Mouse (Mus musculus) heart, embryonic 14.5 days (tissue): Measurements from ENCODE around the gene Tet3. TPM values are rescaled to one million over a fixed set of nuclear protein-coding genes. Genes with fewer than 3 reads are reported as not detected.
"Not testable (repeated sequence)": the region's sequence is repeated elsewhere in the genome, so short reads cannot be mapped to it uniquely, and the experiment has no call there.

Experiments used
- ATAC-seq: fragments of 200-750 bp; cut with Nextera tagmentation; 2 replicates; pipeline ENCODE4 v1.8.0; 2017; ENCODE audit warnings: low read depth, moderate TSS enrichment; ENCODE audit not compliant: insufficient number of reproducible peaks, insufficient read depth, low FRiP score
- H3K27ac ChIP-seq, 2 experiments: fragments of 200-500 bp in 1 of 2; fragments of 300-500 bp in 1 of 2; sonication (generic) in 1 of 2; replicated peaks in 1 of 2; 2 replicates each; pipeline ENCODE4 v1.5.1; 2012 to 2014; ENCODE audit warnings: low read depth in 2 of 2, low read length in 2 of 2, control low read depth in 1 of 2, mild to moderate bottlenecking in 1 of 2, mixed read lengths in 1 of 2; ENCODE audit not compliant: control insufficient read depth in 1 of 2, insufficient read depth in 1 of 2
- H3K27me3 ChIP-seq: fragments of 300-500 bp; sonication (generic); 2 replicates; pipeline ENCODE4 v1.6.1; 2014; ENCODE audit warnings: mild to moderate bottlenecking, low read length, control low read depth; ENCODE audit not compliant: control insufficient read depth, insufficient read depth
- H3K36me3 ChIP-seq: fragments of 300-500 bp; sonication (generic); 2 replicates; pipeline ENCODE4 v1.6.1; 2014; ENCODE audit warnings: mild to moderate bottlenecking, control low read depth, low read length, mixed read lengths; ENCODE audit not compliant: control insufficient read depth, insufficient read depth
- H3K4me1 ChIP-seq, 2 experiments: fragments of 200-500 bp in 1 of 2; fragments of 300-500 bp in 1 of 2; sonication (generic) in 1 of 2; 2 replicates each; pipeline ENCODE4 v1.6.1; 2012 to 2014; ENCODE audit warnings: low read length in 2 of 2, control low read depth in 1 of 2, mixed read lengths in 1 of 2; ENCODE audit not compliant: control insufficient read depth in 2 of 2, insufficient read depth in 2 of 2
- H3K4me2 ChIP-seq: fragments of 300-500 bp; sonication (generic); 2 replicates; pipeline ENCODE4 v1.6.1; 2014; ENCODE audit warnings: mild to moderate bottlenecking, low read length
- H3K4me3 ChIP-seq, 2 experiments: fragments of 200-500 bp in 1 of 2; fragments of 300-500 bp in 1 of 2; sonication (generic) in 1 of 2; 2 replicates each; pipeline ENCODE4 v1.5.1; 2012 to 2014; ENCODE audit warnings: low read length in 2 of 2, mild to moderate bottlenecking in 2 of 2, control low read depth in 1 of 2, low read depth in 1 of 2, moderate library complexity in 1 of 2; ENCODE audit not compliant: control insufficient read depth in 1 of 2, insufficient read depth in 1 of 2
- H3K9ac ChIP-seq: fragments of 300-500 bp; sonication (generic); 2 replicates; pipeline ENCODE4 v1.6.1; 2014; ENCODE audit warnings: mild to moderate bottlenecking, low read length
- H3K9me3 ChIP-seq: fragments of 300-500 bp; sonication (generic); 2 replicates; pipeline ENCODE4 v1.6.1; 2016; ENCODE audit warnings: low read length, control low read depth; ENCODE audit not compliant: control insufficient read depth
- WGBS: fragments of 180-500 bp; shearing (Covaris S2); extraction: QIAGEN DNeasy Blood & Tissue Kit; methylation state at CpG from one replicate; pipeline ENCODE4 v1.1.7; 2014; 5-methylcytosine and 5-hydroxymethylcytosine counted together
- polyA plus RNA-seq: library from polyadenylated mRNA; unstranded; fragments of >200 nt; fragmentation: Nextera tagmentation; extraction: Ambion mirVana; gene quantifications from 2 replicates; pipeline ENCODE4 v1.2.1, GENCODE M21; 2014

Tet3 gene
- polyA plus RNA-seq, 1 experiment from 2014 or later: 28.9 TPM

DNA sequence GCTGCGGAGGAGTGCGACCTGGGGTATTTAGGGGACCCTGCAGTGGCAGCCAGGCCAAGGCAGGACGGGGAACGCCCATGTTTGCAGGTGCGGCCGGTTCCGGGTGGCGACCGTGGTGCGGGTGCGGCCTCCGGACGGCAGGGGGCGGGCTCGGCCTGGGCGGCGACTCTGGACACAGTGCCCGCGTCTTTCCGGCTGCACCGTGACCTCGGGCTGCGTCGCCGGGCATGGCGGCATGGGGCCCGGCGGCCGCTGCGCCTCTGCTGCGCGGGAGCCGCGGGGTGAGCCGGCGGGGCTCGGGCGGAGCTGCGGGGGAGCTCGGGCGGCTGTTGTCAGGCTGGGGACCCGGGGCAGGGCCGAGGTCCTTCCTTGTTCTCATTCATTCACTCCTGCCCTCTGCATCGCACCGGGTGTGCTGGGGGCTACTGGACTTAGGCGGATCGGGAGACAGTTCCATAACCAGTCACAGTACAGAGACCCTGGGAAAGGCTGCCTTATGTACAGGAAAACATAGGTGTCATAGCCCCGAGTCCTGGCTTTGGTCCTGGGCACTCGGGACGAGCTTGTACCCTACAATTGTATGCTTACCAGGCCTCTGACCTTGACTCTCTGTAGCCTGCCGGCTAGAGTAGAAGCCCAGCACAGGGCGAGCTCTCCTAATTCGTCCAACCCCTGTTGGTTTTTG is 109.5 kb downstream of the Tet3 start:
- peak overlapping the region; percentile 53 to 73 for H3K27ac ChIP-seq
- H3K27me3 ChIP-seq: no peaks in the 10 kb centered on the region
- ATAC-seq: peak; percentile 91
- H3K4me3 ChIP-seq: peak overlapping the region; percentile 80 to 93
- H3K4me2 ChIP-seq: peak overlapping the region; percentile 76
- H3K9me3 ChIP-seq: no peaks in the 10 kb centered on the region
- WGBS: under 1% methylated on average over 40 of the region's 53 CpGs
- H3K36me3 ChIP-seq: peaks cover 28% of the 10 kb centered on the region
- peaks cover 7 to 12% of the 10 kb centered on the region in 2 experiments for H3K4me1 ChIP-seq
- H3K9ac ChIP-seq: peak overlapping the region; percentile 94

DNA sequence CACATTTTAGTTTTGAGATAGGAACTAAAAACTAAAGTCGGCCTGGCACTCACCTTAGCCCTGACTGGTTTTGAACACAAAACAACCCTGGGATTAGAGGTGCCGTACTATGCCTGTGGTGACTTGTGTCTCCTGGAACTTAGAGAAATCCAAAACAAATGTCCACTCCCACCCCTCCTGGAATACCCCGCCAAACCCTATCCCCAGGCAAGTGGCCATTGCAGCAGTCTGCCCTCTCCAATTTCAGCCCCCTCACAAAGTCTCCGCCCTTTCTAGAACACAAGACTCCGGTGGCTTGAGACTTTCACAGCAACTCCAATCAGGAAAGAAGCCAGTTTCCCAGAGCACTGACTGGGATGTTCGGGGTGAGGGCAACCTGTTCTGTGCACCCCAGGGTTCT is 110.0 kb downstream of the Tet3 start, which contains the start of gene Bola3:
TSS of gene Bola3 (plus strand) at position 275 of the 400 bp plus-strand sequence.
- Histone ChIP-seq H3K4me3 (peak within 1 kb of the TSS; percentile 80 to 93), H3K9ac (peak within 1 kb of the TSS; percentile 94), H3K27ac (peak within 1 kb of the TSS; percentile 53 to 73), H3K27me3 (no peaks in the 10 kb centered on the region), H3K4me2 (peak within 1 kb of the TSS; percentile 76), H3K9me3 (no peaks in the 10 kb centered on the region), H3K4me1 (peaks cover 7 to 12% of the 10 kb centered on the region in 2 experiments), H3K36me3 (peaks cover 23% of the 10 kb centered on the region)
- ATAC-seq: no peak; the same call in 1 of the 2 replicates
- 31% methylated on average over 6 of the region's 6 CpGs for WGBS

DNA sequence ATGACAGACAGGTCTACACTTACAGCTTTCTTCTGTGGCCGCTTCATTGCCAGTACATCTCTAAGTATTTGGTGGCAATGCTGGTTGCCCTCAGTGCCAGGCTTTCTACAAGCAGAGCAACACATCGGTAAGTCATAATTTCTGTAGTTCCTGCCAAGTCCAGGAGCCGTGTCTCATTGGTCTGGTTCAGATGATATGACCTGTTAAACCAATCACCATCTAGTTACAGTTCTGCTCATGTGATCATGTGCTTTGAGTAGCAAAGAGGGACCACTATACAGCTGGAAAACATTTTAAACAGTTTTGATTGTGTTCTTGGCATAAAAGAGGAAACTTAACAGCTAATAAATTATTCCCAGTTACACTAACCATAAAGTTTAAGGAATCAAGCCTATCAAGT is 111.0 kb downstream of the Tet3 start:
- Histone ChIP-seq H3K4me2 (no peak overlapping the region), H3K9me3 (no peaks in the 10 kb centered on the region), H3K4me3 (no peak overlapping the region), H3K4me1 (peaks cover 7 to 12% of the 10 kb centered on the region in 2 experiments), H3K36me3 (peaks cover 17% of the 10 kb centered on the region), H3K27me3 (no peaks in the 10 kb centered on the region), H3K27ac (no peak overlapping the region), H3K9ac (no peak overlapping the region)
- no peak for ATAC-seq
- 86% methylated on average over 3 of the region's 3 CpGs for WGBS

DNA sequence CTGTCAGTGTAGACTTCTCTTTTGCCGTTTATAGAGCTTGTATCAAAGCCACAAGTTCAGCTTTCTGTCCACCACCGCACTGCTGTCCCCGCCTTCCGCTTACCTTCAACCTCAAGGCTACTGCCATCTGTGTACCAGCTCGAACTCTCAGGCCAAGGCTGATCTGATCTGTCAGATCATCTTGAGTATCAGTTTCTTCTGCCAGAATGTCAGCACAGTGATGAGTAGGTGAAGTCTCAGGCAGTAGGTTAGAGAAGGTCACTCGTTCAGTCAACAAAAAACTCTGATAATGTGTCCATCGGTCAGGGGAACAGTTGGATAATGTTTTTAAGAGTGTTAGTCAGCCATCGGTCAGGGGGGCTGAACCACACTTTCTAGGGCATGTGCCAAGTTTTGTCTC is 113.6 kb downstream of the Tet3 start:
- H3K4me3 ChIP-seq, ATAC-seq, H3K9ac ChIP-seq, H3K27ac ChIP-seq, H3K4me2 ChIP-seq, H3K9me3 ChIP-seq, H3K4me1 ChIP-seq, H3K27me3 ChIP-seq: not testable (repeated sequence)
- peaks cover 34% of the 10 kb centered on the region for H3K36me3 ChIP-seq
- 81% methylated on average over 8 of the region's 8 CpGs for WGBS

GRCm38 (mm10) chr6:83342957-83343356 is 115.9 kb downstream of the Tet3 start:
- WGBS: 97% methylated on average over 2 of the region's 2 CpGs
- no peak for ATAC-seq
- no peak overlapping the region for H3K9ac ChIP-seq
- no peaks in the 10 kb centered on the region for H3K27me3 ChIP-seq
- H3K27ac ChIP-seq: no peak overlapping the region
- no peaks in the 10 kb centered on the region for H3K4me1 ChIP-seq
- peaks cover 57% of the 10 kb centered on the region for H3K36me3 ChIP-seq
- no peak overlapping the region for H3K4me3 ChIP-seq
- no peak overlapping the region for H3K4me2 ChIP-seq
- no peaks in the 10 kb centered on the region for H3K9me3 ChIP-seq

DNA sequence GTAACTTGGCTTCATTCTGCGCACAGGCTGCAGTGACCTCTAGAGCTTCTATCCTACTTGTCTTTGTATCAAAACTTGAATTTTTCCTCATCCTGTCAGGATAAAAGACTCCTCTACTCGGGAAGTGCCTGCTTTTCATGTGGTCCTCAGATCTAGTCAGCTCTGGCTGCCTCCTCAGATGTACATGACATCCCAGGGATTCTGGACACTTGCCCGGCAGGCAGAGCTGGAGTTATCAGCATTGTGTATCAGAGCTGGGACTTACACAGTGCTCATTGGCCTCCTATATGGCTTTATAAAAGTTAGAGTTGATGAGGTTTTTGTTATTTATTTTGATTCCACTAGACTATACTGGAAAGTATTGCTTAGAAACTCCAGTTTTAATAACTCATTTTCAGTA is 117.5 kb downstream of the Tet3 start:
- no peak overlapping the region for H3K4me3 ChIP-seq
- H3K27me3 ChIP-seq: no peaks in the 10 kb centered on the region
- no peaks in the 10 kb centered on the region for H3K4me1 ChIP-seq
- H3K4me2 ChIP-seq: no peak overlapping the region
- peaks cover 69% of the 10 kb centered on the region for H3K36me3 ChIP-seq
- no peak overlapping the region for H3K27ac ChIP-seq
- no peak overlapping the region for H3K9ac ChIP-seq
- no peak for ATAC-seq
- no peaks in the 10 kb centered on the region for H3K9me3 ChIP-seq
- 46% methylated on average over 3 of the region's 3 CpGs for WGBS

- Histone ChIP-seq H3K9me3 (no peaks in the 10 kb centered on the region), H3K9ac (no peak overlapping the region), H3K27ac (no peak overlapping the region), H3K36me3 (peaks cover 42% of the 10 kb centered on the region), H3K4me1 (peaks cover 2 to 13% of the 10 kb centered on the region in 2 experiments), H3K4me2 (no peak overlapping the region), H3K27me3 (no peaks in the 10 kb centered on the region), H3K4me3 (no peak overlapping the region)
- no peak for ATAC-seq
- WGBS: 91% methylated on average over 3 of the region's 3 CpGs
These were observed 131.2 kb downstream of the Tet3 start for GRCm38 (mm10) chr6:83327591-83328190.
